Mouse (Mus musculus): Measurements from ENCODE around the gene Mllt10. TPM values are rescaled to one million over a fixed set of nuclear protein-coding genes. Genes with fewer than 3 reads are reported as not detected.

The Mllt10 gene
- total and polyA plus RNA-seq, 3 experiments, result 33.3 to 64.1 TPM; not detected in 1

GRCm38 (mm10) chr2:18040347-18041160 is 14.5 kb upstream of the Mllt10 start:
- Histone ChIP-seq H3K4me3 (ENCODE audit: control insufficient read depth in 1 of 2, insufficient read depth in 1 of 2, low read depth in 2 of 2, low read length in 2 of 2) (no peak overlapping the region), H3K36me3 (ENCODE audit: control insufficient read depth in 1 of 2, insufficient read depth in 2 of 2, low read length in 2 of 2) (no peaks in the 10 kb centered on the region), H3K9me3 (replicated peaks; ENCODE audit: insufficient read depth, low read length) (no peaks in the 10 kb centered on the region), H3K9ac (ENCODE audit: control insufficient read depth, low read depth, low read length, poor library complexity, severe bottlenecking) (no peak overlapping the region), H3K27me3 (ENCODE audit: control insufficient read depth in 1 of 2, insufficient read depth in 2 of 2, low read length in 2 of 2) (peaks cover 14 to 28% of the 10 kb centered on the region in 2 experiments), H3K27ac (ENCODE audit: control insufficient read depth, low read depth, low read length) (no peak overlapping the region), H3K79me2 (ENCODE audit: control insufficient read depth, insufficient read depth, low read length, poor library complexity) (no peaks in the 10 kb centered on the region), H3K4me1 (ENCODE audit: control insufficient read depth in 1 of 2, insufficient read depth in 2 of 2, low read length in 2 of 2) (no peaks in the 10 kb centered on the region)
- TF ChIP-seq USF2 (IDR thresholded peaks at IDR 0.05; ENCODE audit: borderline replicate concordance in 1 of 2, insufficient read depth in 1 of 2, low read depth in 1 of 2, low read length in 2 of 2) (no peak), POLR2AphosphoS2 (IDR thresholded peaks at IDR 0.05; ENCODE audit: low read length) (no peak), ZC3H11A (IDR thresholded peaks at IDR 0.05; ENCODE audit: low read depth, low read length) (no peak), MEF2A (IDR thresholded peaks at IDR 0.05; ENCODE audit: extremely low read depth, insufficient replicate concordance, low read depth, low read length, poor library complexity, severe bottlenecking) (no peak), MXI1 (IDR thresholded peaks at IDR 0.05; ENCODE audit: low read depth, low read length) (no peak), USF1 (IDR thresholded peaks at IDR 0.05; ENCODE audit: low read depth, low read length) (no peak), TAL1 (IDR thresholded peaks at IDR 0.05; ENCODE audit: low read length) (no peak), CHD2 (IDR thresholded peaks at IDR 0.05; ENCODE audit: low read length) (no peak), MYB (IDR thresholded peaks at IDR 0.05; ENCODE audit: low read depth, low read length) (no peak), MAZ (IDR thresholded peaks at IDR 0.05; ENCODE audit: low read depth, low read length) (no peak), TCF12 (IDR thresholded peaks at IDR 0.05; ENCODE audit: low read depth, low read length) (no peak), ZNF384 (IDR thresholded peaks at IDR 0.05; ENCODE audit: low read depth, low read length) (no peak), KAT2A (conservative IDR thresholded peaks at IDR 0.05; ENCODE audit: low read depth, low read length) (no peak), MYC (IDR thresholded peaks at IDR 0.05; ENCODE audit: low read depth, low read length) (no peak), EP300 (IDR thresholded peaks at IDR 0.05; ENCODE audit: low read depth in 1 of 2, low read length in 2 of 2) (no peak), ZKSCAN1 (IDR thresholded peaks at IDR 0.05; ENCODE audit: low read depth, low read length) (no peak), UBTF (IDR thresholded peaks at IDR 0.05; ENCODE audit: borderline replicate concordance, insufficient read depth, low read depth, low read length) (no peak), MAFK (IDR thresholded peaks at IDR 0.05; ENCODE audit: borderline replicate concordance, low read depth, low read length) (no peak)
- no peak for DNase-seq (ENCODE audit: low read depth, low spot score)

Data from MEL (cell line).